Mouse (Mus musculus): ENCODE measurements around the gene Zfp655. TPM values are rescaled to one million over a fixed set of nuclear protein-coding genes. Genes with fewer than 3 reads are reported as not detected.
A peak's percentile ranks its signal among the peaks of the same experiment; 100 is the strongest.
"Not testable (repeated sequence)": the region's sequence is repeated elsewhere in the genome, so short reads cannot be mapped to it uniquely, and the experiment has no call there.

Gene Zfp655
- total RNA-seq, 1 experiment from 2014 or later: 51.3 TPM

DNA sequence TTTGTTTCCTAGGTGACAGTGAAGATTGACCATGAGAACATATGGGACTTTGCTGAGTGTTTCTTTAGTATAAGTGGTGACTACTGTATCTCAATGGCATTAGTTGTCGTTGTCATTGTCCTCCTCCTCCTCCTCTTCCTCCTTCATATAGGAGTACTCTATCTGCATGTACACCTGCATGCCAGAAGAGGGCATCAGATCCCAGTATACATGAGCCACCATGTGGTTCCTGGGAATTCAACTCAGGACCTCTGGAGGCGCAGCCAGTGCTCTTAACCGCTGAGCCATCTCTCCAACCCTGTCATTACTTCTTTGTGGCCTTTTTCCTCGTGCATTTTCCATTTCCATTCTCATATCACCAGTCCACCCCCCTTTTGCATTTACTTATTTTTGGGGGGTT lies 16.8 kb upstream of the Zfp655 start:
- ATAC-seq (replicated peaks in 1 of 2; ENCODE audit: insufficient read depth in 1 of 2, low FRiP score in 2 of 2, low TSS enrichment in 1 of 2, low read depth in 1 of 2, poor library complexity in 2 of 2, severe bottlenecking in 2 of 2): peak in 1 of 2 experiments; percentile 32; a peak in 1 of 4 replicates

DNA sequence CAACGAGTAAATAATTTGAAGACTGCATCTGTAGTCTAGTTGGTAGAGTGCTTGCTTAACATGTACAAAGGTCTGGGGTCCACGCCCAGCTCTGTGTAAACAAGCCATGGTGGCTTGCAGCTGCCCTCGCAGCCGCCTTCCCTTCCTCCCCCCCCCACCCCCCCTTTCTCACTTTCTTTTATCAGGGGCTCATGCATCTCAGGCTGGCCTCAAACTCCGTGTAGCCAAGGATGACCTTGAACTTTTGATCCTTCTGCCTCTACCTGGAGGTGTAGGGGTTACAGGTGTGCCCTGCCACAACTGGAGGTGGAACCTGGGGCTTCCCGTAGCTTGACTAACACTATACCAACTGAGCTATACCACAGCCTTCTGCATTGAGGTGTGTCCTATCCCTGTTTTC lies 13.8 kb upstream of the Zfp655 start:
- ATAC-seq (replicated peaks in 1 of 2; ENCODE audit: insufficient read depth in 1 of 2, low FRiP score in 2 of 2, low TSS enrichment in 1 of 2, low read depth in 1 of 2, poor library complexity in 2 of 2, severe bottlenecking in 2 of 2): no peak

DNA sequence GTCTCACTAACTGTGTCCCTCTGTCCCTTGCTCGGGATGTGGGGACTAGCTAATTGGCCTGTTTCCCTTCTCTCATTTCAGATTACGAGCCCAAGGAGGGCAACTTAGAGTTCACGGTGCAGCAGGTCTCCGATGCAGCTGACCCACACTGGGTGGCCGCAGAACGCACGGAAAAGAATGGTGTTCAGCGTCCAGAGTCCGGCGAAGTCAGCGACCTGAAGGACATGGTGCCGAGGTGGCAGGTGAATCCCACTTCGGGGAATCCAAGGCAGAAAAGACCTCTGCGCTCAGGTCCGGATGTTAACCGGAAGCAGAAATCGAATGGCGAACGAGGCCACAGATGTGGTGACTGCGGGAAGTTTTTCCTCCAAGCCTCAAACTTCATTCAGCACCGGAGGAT lies 13.3 kb upstream of the Zfp655 start:
- ATAC-seq (replicated peaks in 1 of 2; ENCODE audit: insufficient read depth in 1 of 2, low FRiP score in 2 of 2, low TSS enrichment in 1 of 2, low read depth in 1 of 2, poor library complexity in 2 of 2, severe bottlenecking in 2 of 2): no peak

DNA sequence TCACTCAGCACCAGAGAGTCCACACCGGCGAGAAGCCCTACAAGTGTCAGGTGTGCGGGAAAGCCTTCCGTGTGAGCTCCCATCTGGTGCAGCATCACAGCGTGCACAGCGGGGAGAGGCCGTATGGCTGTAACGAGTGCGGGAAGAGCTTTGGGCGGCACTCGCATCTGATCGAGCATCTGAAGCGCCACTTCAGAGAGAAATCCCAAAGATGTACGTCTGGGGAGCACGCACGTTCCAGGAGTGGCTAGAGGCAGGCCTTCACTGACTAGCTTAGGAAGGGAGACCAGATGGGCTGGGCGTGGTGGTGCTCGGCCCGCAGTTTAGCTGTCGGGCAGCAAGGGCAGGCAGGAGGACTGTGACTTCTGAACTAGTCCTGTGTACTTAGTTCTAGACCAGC lies 12.8 kb upstream of the Zfp655 start:
- ATAC-seq (replicated peaks in 1 of 2; ENCODE audit: insufficient read depth in 1 of 2, low FRiP score in 2 of 2, low TSS enrichment in 1 of 2, low read depth in 1 of 2, poor library complexity in 2 of 2, severe bottlenecking in 2 of 2): no peak

DNA sequence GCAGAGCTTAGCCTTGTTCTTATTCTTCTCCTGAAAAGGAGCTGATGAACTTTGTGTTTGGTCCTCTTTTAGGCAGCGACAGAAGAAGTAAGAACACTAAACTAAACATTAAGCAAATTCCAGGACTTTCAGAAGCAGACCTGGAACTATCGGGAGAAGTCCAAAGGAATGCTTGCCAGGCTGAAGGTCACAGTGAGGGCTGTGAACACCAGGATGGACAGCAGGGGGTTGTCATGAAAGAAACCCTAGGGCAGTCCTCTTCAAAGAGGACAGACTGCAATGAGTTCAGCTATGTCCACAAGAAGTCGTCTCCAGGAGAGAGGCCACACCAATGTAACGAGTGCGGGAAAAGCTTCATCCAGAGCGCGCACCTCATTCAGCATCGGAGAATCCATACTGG lies 11.5 kb upstream of the Zfp655 start:
- no peak for ATAC-seq (replicated peaks in 1 of 2; ENCODE audit: insufficient read depth in 1 of 2, low FRiP score in 2 of 2, low TSS enrichment in 1 of 2, low read depth in 1 of 2, poor library complexity in 2 of 2, severe bottlenecking in 2 of 2)

DNA sequence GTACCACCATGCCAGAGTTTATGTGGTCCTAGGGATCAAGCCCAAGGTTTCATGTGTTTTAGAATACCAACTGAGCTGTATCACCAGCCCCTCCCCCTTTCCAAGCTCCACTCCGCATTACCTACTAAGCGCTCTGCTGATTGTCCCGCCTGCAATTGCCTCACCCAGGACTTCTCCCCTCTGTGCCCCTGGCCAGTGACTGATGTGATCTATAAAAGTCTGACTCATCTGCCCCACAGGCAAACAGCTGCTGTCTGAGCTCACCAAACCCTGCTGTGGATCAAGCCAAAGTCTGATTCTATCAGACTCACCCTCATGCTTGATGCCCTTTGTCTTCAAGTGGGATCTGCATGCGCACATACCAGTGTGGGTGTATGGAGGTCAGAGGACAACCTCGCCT lies 8.7 kb upstream of the Zfp655 start:
- ATAC-seq (replicated peaks in 1 of 2; ENCODE audit: insufficient read depth in 1 of 2, low FRiP score in 2 of 2, low TSS enrichment in 1 of 2, low read depth in 1 of 2, poor library complexity in 2 of 2, severe bottlenecking in 2 of 2): no peak

DNA sequence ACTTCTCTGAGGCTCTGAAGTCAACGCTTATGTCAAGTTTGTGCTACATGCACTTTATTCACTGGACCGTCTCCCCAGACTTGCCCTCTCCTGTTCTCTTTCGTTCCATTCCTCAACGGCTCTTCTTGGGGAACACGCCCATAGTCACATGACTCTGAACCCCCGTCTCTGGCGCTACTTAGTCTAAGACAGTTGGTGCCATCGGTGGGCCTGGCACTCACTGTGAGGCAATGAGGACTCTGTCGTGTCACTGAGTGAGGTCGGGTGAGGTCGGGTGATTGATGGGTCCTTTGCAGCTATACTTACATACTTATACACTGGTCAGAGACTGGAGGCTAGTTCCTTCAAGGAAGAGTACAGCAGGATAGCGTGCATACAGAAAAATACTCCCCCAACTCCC lies 8.1 kb upstream of the Zfp655 start:
- ATAC-seq (replicated peaks in 1 of 2; ENCODE audit: insufficient read depth in 1 of 2, low FRiP score in 2 of 2, low TSS enrichment in 1 of 2, low read depth in 1 of 2, poor library complexity in 2 of 2, severe bottlenecking in 2 of 2): no peak

DNA sequence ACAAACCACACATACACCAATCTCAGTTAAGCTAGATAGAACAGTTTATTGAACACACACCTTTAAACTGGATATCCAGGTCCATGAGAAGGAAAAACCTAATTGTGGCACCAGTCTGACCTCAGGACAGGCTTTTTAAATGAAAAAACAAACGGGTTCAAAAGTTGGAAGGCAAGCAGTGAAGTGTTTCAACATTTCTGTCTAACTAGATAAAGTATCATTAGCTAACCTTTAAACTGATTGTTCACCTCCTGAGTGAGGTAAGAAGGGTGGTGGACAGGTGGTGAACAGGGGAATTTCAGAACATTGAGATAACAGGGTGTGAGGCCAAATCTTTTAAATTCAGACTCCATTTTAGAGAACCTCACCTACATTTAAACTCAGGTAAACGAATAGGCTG lies 5.1 kb upstream of the Zfp655 start:
- ATAC-seq (replicated peaks in 1 of 2; ENCODE audit: insufficient read depth in 1 of 2, low FRiP score in 2 of 2, low TSS enrichment in 1 of 2, low read depth in 1 of 2, poor library complexity in 2 of 2, severe bottlenecking in 2 of 2): no peak

DNA sequence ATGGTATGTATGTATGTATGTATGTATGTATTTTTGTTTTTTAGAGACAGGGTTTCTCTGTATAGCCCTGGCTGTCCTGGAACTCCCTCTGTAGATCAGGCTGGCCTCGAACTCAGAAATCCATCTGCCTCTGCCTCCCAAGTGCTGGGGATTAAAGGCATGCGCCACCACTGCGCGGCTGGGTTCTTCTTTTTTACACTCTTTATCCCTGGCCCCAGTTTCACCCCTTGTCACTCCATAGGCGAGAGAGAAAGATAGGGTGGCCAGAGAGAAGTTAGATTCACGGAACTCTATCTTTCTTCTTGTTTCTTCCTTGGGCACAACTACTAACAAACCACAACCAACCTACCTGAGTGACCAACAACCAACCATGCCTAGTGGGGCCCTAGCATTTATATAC lies 2.2 kb upstream of the Zfp655 start:
- ATAC-seq (replicated peaks in 1 of 2; ENCODE audit: insufficient read depth in 1 of 2, low FRiP score in 2 of 2, low TSS enrichment in 1 of 2, low read depth in 1 of 2, poor library complexity in 2 of 2, severe bottlenecking in 2 of 2): not testable (repeated sequence)

DNA sequence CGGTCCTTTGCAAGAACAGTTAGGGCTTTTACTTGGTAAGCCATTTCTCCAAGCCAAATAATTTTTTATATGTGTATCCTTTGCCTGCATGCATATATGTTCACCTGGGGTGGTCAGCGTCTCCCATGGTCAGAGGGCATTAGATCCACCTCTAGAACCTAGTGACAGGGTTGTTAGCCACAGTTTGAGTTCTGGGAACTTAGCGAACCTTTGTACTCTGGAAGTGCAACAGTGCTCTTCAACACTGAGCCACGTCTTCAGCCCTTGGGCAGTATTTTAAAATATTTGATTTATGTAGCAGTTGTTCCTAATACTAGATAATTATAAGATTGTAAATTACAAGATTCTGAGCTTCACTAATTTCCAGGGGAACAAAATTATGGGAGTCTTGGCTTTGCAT lies 874 bp upstream of the Zfp655 start:
- ATAC-seq (replicated peaks in 1 of 2; ENCODE audit: insufficient read depth in 1 of 2, low FRiP score in 2 of 2, low TSS enrichment in 1 of 2, low read depth in 1 of 2, poor library complexity in 2 of 2, severe bottlenecking in 2 of 2): no peak

DNA sequence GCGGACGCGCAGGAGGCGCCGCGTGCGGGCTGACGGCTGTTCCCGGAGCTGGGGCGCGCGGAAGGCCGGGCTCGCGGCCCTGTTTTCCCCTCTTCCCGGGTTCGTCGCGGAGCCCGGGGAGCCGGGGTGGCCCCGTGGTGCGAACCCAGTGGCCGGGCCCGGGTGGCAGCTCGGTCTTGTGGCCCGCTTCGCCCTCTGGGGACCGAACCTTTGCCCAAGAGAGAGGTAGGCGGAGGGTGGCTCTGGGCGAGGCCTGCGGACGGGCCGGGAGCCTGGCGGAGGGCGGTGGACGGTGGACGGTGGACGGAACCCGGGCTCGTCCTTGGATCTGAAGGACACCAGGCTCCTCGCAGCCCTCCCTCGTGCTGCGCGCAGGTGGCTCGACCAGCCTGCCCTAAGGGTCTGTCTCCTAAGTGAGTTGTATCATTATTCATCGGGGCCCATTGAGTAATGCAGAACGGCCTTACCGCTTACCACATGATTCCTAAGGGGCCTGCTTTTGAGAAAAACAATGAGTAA lies 437 bp downstream of the Zfp655 start:
- peak in 1 of 2 experiments; percentile 11; a peak in 1 of 4 replicates for ATAC-seq (replicated peaks in 1 of 2; ENCODE audit: insufficient read depth in 1 of 2, low FRiP score in 2 of 2, low TSS enrichment in 1 of 2, low read depth in 1 of 2, poor library complexity in 2 of 2, severe bottlenecking in 2 of 2)

DNA sequence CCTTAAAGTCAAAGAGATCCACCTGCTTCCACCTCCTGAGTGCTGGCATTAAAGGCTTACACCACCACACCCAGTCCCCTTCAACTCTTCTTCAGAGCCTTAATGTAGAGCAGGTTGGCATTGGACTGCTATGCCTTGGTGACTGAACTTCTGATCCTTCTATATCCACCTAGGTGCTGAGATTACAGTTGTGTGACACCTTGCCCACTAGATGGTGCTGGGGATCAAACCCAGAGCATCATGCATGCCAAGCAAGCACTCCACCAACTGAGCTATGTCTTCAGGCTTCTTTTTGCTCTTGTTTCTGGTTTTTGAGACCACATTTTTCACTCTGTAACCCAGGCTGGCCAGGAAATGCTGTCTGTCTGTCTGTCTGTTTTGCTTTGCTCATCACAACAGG lies 3.1 kb downstream of the Zfp655 start:
- ATAC-seq (replicated peaks in 1 of 2; ENCODE audit: insufficient read depth in 1 of 2, low FRiP score in 2 of 2, low TSS enrichment in 1 of 2, low read depth in 1 of 2, poor library complexity in 2 of 2, severe bottlenecking in 2 of 2): peak in 1 of 2 experiments; percentile 38; a peak in 1 of 4 replicates

DNA sequence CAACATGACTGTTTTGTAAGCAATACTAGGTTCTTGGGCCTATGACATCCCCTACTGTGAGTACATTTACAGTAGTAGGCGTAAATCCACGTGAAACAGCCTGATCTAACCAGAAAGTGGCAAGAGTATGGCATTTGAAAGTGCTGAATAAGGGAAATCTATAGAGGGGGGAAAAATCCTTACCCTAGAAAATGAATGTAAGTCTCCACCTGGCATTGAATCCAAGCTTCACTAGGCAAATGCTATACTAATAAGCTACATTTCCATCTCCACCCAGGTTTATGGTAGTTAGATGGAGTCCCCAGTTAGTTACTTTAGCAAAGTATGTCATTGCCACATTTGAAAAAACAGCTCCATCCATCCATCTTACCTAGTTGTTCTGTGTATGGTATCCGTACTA lies 18.0 kb downstream of the Zfp655 start:
- no peak for ATAC-seq (replicated peaks in 1 of 2; ENCODE audit: insufficient read depth in 1 of 2, low FRiP score in 2 of 2, low TSS enrichment in 1 of 2, low read depth in 1 of 2, poor library complexity in 2 of 2, severe bottlenecking in 2 of 2)

DNA sequence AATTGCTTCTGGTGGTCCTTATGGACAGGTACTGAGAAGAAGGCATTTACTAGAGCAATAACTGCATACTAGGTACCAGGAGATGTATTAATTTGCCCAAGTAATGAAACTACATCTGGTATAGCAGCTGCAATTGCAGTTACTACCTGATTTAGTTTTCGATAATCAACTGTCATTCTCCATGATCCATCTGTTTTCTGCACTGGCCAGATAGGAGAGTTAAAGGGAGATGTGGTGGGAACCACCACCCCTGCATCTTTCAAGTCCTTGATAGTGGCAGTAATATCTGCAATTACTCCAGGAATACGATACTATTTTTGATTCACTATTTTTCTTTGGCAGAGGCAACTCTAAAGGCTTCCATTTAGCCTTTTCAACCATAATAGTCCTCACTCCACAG lies 42.1 kb downstream of the Zfp655 start:
- not testable (repeated sequence) for ATAC-seq (replicated peaks in 1 of 2; ENCODE audit: insufficient read depth in 1 of 2, low FRiP score in 2 of 2, low TSS enrichment in 1 of 2, low read depth in 1 of 2, poor library complexity in 2 of 2, severe bottlenecking in 2 of 2)

DNA sequence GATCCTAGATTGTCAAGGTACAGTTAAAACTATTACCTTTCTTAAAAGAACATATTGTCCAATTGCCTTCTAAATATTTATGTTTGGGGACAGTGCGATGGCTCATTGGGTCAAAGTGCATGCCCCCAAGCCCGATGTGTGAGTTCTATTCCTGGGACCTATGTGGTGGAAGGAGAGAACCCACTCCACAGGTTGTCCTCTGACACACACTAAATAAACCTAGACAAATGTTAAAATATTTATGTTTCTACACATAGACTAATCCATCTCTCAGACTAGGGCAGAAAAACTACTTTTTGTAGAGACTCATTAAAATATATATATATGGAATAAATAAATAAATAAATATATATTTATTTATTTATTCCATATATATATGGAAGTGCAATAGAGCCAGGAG lies 48.4 kb downstream of the Zfp655 start:
- no peak for ATAC-seq (replicated peaks in 1 of 2; ENCODE audit: insufficient read depth in 1 of 2, low FRiP score in 2 of 2, low TSS enrichment in 1 of 2, low read depth in 1 of 2, poor library complexity in 2 of 2, severe bottlenecking in 2 of 2)

DNA sequence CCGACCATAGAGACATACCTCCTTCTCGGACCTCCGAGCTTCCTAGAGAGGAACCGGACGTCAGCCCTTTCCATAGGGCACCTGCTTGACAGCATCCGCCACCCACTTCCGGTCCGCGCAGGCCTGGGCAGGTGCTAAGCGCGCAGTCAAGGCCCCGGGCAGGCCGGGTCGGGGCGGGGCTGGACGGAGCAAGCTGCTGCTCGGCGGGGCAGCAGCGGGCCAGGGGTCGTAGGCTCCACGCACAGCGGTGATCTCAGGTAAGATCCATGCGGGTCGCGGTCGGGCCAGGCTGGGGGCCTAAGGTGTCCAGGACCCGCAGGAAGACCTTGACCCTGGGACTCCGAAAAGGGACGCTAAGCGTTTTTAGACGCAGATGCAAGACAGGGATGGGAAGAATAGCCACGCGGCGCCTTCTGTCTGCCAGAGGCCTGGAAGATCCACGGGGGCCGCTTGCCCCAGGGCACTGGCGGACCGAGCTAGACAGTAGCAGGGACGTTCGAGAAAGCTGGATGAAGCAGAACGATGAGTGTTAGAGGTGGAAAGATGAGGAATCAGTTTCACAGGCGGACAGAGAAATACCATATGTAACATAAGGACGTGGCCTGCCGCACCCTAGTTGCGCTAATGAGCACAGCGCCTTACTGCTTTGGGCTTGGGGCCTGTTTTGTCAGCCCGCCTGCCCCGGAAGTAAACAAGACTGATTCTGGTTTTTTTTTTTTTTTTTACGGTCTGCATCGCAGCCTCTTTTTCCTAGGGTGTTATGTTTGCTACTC lies 49.0 kb downstream of the Zfp655 start, which contains the start of gene Zscan25:
TSS of gene Zscan25 (plus strand) at position 130 of the 773 bp plus-strand sequence.
- peak; percentile 97 for ATAC-seq (replicated peaks in 1 of 2; ENCODE audit: insufficient read depth in 1 of 2, low FRiP score in 2 of 2, low TSS enrichment in 1 of 2, low read depth in 1 of 2, poor library complexity in 2 of 2, severe bottlenecking in 2 of 2)

DNA sequence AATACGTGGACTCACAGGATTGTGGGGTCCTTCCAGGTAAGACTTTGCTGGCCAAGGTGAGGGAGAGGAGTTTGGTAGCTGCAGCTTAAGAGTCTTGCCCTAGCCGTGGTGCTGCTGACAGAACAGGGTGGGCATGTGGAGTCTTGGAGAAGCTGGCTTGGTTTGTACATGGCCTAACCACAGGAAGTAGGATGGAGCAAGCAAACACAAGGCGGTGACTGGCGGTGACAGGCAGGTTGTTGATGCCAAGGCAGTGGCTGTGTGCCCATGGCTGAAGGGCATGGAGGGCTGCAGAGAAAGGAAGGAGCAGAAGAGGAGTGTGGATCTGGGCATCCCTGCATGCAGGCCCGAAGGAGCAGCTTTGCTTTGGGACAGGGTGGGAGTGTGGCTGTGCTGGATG lies 56.9 kb downstream of the Zfp655 start:
- ATAC-seq (replicated peaks in 1 of 2; ENCODE audit: insufficient read depth in 1 of 2, low FRiP score in 2 of 2, low TSS enrichment in 1 of 2, low read depth in 1 of 2, poor library complexity in 2 of 2, severe bottlenecking in 2 of 2): peak; percentile 58 to 61

DNA sequence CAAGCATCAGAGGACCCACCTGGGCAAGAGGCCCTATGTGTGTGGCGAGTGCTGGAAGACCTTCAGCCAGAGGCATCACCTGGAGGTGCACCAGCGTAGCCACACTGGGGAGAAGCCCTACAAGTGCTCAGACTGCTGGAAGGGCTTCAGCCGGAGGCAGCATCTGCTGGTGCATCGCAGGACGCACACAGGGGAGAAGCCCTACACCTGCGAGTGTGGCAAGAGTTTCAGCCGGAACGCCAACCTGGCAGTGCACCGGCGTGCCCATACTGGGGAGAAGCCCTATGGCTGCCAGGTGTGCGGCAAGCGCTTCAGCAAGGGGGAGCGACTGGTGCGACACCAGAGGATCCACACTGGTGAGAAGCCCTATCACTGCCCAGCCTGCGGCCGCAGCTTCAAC lies 59.2 kb downstream of the Zfp655 start:
- ATAC-seq (replicated peaks in 1 of 2; ENCODE audit: insufficient read depth in 1 of 2, low FRiP score in 2 of 2, low TSS enrichment in 1 of 2, low read depth in 1 of 2, poor library complexity in 2 of 2, severe bottlenecking in 2 of 2): no peak

DNA sequence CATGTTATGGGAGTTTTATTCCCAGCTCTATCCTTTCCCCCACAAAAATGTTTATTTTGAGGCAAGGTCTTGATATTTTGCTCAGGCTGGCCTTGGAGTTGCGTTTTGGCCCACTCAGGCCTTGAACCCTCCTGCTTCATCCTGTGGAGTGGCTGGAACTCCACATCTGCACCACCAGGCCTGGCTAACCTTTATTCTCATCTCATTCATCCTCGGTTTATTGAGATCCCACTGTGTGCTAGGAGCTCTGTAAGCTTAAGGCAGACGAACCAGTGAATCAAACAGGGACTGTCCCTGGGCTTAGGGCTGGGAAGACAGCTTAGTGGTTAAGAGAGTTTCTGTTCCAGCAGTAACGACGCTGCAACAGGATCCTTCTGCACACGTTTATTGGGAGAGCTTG lies 60.9 kb downstream of the Zfp655 start:
- no peak for ATAC-seq (replicated peaks in 1 of 2; ENCODE audit: insufficient read depth in 1 of 2, low FRiP score in 2 of 2, low TSS enrichment in 1 of 2, low read depth in 1 of 2, poor library complexity in 2 of 2, severe bottlenecking in 2 of 2)

All from hematopoietic stem cell, adult 5-6 weeks (primary cell).